Mouse (Mus musculus) lung, postnatal 0 days (tissue): ENCODE data around the gene Haus6. TPM values are rescaled to one million over a fixed set of nuclear protein-coding genes. Genes with fewer than 3 reads are reported as not detected.
"Not testable (repeated sequence)": the region's sequence is repeated elsewhere in the genome, so short reads cannot be mapped to it uniquely, and the experiment has no call there.

Experiments
- ATAC-seq: fragments of 200-750 bp; cut with Nextera tagmentation; 2 replicates; pipeline ENCODE4 v1.8.0; 2017; ENCODE audit warnings: moderate library complexity
- DNase-seq: peaks from one replicate; pipeline ENCODE4 v3.0.0-alpha.2; 2016; ENCODE audit warnings: low spot score
- H3K27ac ChIP-seq: fragments of 300-500 bp; sonication (generic); 2 replicates; pipeline ENCODE4 v1.5.1; 2014; ENCODE audit warnings: antibody characterized with exemption, mild to moderate bottlenecking, low read length, mixed read lengths
- H3K27me3 ChIP-seq: fragments of 300-500 bp; sonication (generic); replicated peaks from 2 replicates; pipeline ENCODE4 v1.6.1; 2014; ENCODE audit warnings: low read length, mixed read lengths; ENCODE audit not compliant: insufficient read depth
- H3K36me3 ChIP-seq: fragments of 300-500 bp; sonication (generic); 2 replicates; pipeline ENCODE4 v1.6.1; 2014; ENCODE audit warnings: low read length, mixed read lengths; ENCODE audit not compliant: insufficient read depth
- H3K4me1 ChIP-seq: fragments of 300-500 bp; sonication (generic); 2 replicates; pipeline ENCODE4 v1.6.1; 2014; ENCODE audit warnings: antibody characterized with exemption, low read depth, low read length, mixed read lengths; ENCODE audit not compliant: insufficient read depth
- H3K4me2 ChIP-seq: fragments of 300-500 bp; sonication (generic); replicated peaks from 2 replicates; pipeline ENCODE4 v1.6.1; 2014; ENCODE audit warnings: low read depth, mild to moderate bottlenecking, low read length, moderate library complexity, mixed read lengths
- H3K4me3 ChIP-seq: fragments of 300-500 bp; sonication (generic); 2 replicates; pipeline ENCODE4 v1.5.1; 2014; ENCODE audit warnings: low read depth, low read length
- H3K9ac ChIP-seq: fragments of 300-500 bp; sonication (generic); replicated peaks from 2 replicates; pipeline ENCODE4 v1.6.1; 2014; ENCODE audit warnings: low read depth, mild to moderate bottlenecking
- H3K9me3 ChIP-seq: fragments of 300-500 bp; sonication (generic); 2 replicates; pipeline ENCODE4 v1.6.1; 2016; ENCODE audit warnings: low read length, mixed read lengths
- CTCF ChIP-seq: IDR thresholded peaks from 2 replicates; pipeline ENCODE4 v1.5.1; 2016; ENCODE audit warnings: antibody characterized with exemption, mild to moderate bottlenecking
- EP300 ChIP-seq: IDR thresholded peaks from 2 replicates; pipeline ENCODE4 v1.6.1; 2016; ENCODE audit warnings: antibody characterized with exemption, mild to moderate bottlenecking, control low read depth
- WGBS: fragments of 180-500 bp; shearing (Covaris S2); extraction: QIAGEN DNeasy Blood & Tissue Kit; methylation state at CpG from one replicate; pipeline ENCODE4 v1.1.7; 2014; 5-methylcytosine and 5-hydroxymethylcytosine counted together
- polyA plus RNA-seq: library from polyadenylated mRNA; unstranded; fragments of >200 nt; fragmentation: Nextera tagmentation; extraction: Ambion mirVana; gene quantifications from 2 replicates; pipeline ENCODE4 v1.2.1, GENCODE M21; 2015

Haus6 gene
- polyA plus RNA-seq: 4.7 and 5.3 TPM in 2 replicates

DNA sequence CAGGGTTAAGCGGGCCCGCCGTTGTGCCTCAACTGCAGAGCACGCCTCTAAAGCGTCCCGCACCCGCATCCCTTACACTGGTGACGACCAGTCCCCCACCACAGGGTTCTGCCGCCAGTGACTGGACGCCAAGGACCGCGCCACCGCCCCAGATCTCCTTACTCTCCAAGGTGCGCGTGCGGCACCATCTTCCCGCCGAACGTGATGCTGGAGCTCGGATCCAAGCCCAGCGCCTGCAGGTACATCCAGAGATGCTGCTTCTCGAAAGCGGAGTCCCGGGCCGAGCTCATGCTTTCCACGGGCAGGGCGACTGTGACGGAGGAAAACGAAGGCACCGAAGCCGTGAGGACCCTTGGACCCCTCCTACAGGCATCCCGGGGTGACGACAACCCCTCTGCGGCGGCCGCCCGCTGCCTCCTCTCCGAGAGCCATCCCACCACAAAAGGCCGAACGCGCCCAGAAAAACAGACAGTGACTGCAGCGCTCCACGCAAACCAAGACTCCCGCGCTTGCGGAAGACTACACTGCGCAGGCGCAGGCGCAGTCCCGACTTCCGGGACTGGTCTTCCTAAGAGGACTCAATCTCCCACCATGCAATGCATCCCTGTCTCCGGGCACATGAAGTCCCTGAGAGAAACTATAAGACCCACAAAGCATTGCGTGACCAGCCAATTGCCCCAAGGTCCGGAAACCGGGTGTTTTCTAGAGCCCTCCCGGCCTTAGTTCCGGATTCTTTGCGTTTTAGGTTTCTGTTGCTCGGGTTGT, at the start of gene Haus6:
Gene Haus6, minus strand, starts transcription at position 532 of the 765 bp plus-strand sequence.
- peak within 1 kb of the TSS; percentile 79 for H3K4me3 ChIP-seq
- ATAC-seq: peak; percentile 100
- H3K4me1 ChIP-seq: no peaks in the 10 kb centered on the region
- H3K27me3 ChIP-seq: no peaks in the 10 kb centered on the region
- H3K4me2 ChIP-seq: peak within 1 kb of the TSS; percentile 96
- TF ChIP-seq EP300 (peak; percentile 86), CTCF (no peak)
- H3K9ac ChIP-seq: peak within 1 kb of the TSS; percentile 62
- H3K36me3 ChIP-seq: no peaks in the 10 kb centered on the region
- WGBS: under 1% methylated on average over 59 of the region's 59 CpGs
- H3K9me3 ChIP-seq: no peaks in the 10 kb centered on the region
- H3K27ac ChIP-seq: peak within 1 kb of the TSS; percentile 84
- peak; percentile 100 for DNase-seq

DNA sequence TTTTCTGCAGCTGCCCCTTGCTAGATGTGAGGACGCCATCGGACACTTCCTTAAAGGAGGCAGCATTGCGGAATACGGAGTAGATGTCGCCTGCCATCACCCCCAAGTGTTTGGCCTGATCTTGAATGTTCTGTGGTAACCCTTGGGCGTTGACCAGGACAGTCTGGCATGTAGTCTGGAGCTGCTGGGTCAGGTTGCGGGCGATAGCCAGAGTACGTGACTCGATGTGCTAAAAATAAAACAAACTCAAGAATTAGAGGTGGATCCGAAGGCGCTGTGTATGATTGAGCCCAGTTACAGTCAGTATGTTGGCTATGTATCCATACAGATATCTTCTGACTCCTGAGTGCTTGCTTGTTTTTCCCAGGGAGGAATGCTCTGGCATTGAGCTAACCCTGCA, 45.3 kb upstream of the Haus6 start:
- WGBS: 73% methylated on average over 12 of the region's 12 CpGs
- TF ChIP-seq CTCF (no peak), EP300 (no peak)
- Histone ChIP-seq H3K4me1 (no peaks in the 10 kb centered on the region), H3K4me3 (no peak overlapping the region), H3K9ac (no peak overlapping the region), H3K36me3 (peaks cover 30% of the 10 kb centered on the region), H3K27me3 (no peaks in the 10 kb centered on the region), H3K4me2 (no peak overlapping the region), H3K27ac (no peak overlapping the region), H3K9me3 (no peaks in the 10 kb centered on the region)
- DNase-seq: peak; percentile 79
- ATAC-seq: peak; percentile 84

DNA sequence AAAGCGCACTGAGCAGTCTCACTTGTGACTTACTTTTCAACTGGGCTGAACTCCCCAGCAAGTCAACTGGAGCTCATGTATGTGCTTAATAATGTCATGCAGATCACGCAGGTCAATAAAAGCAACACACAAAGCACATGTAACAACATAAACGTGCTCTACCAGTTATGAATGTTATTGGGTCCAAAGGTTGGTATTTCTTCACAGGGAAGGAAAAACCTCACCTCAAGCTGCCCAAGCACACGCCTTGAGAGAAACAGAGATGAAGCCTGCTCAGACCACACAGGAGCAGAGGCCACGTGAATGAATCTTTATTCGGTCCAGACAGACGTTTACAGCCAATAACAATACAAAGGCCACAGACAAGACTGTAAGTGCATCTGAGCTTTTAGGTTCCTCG, 44.6 kb upstream of the Haus6 start:
- H3K4me1 ChIP-seq, H3K4me3 ChIP-seq, ATAC-seq, H3K9me3 ChIP-seq, H3K27me3 ChIP-seq, H3K4me2 ChIP-seq, DNase-seq, H3K9ac ChIP-seq, H3K27ac ChIP-seq: not testable (repeated sequence)
- peaks cover 29% of the 10 kb centered on the region for H3K36me3 ChIP-seq
- 94% methylated on average over 8 of the region's 8 CpGs for WGBS

DNA sequence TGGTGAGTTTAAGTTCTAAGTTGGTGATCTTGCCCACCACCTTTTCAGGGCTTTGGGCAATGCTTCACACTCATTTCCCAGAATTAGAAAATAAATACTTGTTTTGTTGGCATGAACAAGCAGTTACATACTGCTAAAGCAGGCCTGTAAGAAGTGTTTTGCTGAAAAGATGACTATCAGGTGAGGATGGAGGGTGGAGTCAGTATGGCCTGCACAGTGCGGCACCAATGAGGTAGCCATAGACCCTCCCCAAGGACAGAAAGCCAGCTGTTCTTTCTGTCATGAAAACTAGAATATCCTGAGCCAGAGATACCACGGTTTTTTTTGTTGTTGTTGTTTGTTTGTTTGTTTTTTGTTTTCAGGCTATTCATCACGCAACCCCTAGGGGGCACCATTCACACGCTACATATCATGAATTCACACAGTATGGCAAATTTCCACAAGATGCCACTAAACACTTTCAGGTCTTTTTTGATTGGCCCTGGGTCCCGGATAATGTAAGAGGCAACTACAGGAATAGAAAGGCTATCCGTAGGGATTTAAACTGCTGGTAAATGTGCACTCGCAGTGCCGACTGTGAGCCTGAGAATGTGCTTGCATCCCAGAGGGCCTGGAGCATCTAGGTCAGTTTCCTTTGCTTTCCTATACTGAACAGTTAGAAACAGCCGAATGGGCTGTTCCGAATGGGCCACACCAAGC, 40.0 kb upstream of the Haus6 start:
- TF ChIP-seq CTCF (peak; percentile 75), EP300 (no peak)
- Histone ChIP-seq H3K36me3 (peaks cover 13% of the 10 kb centered on the region), H3K27me3 (no peaks in the 10 kb centered on the region), H3K4me1 (no peaks in the 10 kb centered on the region), H3K27ac (no peak overlapping the region), H3K9me3 (no peaks in the 10 kb centered on the region), H3K9ac (no peak overlapping the region), H3K4me3 (no peak overlapping the region), H3K4me2 (no peak overlapping the region)
- ATAC-seq (no peak), DNase-seq (peak; percentile 46)
- WGBS: 70% methylated on average over 10 of the region's 10 CpGs

DNA sequence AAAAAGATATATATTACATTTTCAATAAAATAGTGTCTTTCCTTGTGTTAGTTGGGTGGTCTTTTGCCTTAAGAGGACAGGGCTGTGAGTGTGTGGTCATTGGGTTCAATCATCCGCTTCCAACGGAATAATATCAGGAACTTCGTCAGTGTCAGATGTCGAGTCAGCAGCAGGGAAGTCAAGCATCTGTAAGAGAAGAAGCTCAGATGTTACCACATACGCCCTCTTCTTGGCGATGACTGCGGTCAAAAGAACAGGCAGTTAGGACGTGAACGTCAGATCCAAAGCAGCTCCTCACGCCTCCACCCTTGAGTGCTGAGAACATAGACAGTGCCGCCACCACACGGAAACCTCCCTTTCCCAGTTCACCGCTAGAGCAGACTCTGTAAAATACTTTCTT, 36.5 kb upstream of the Haus6 start:
- not testable (repeated sequence) for H3K4me1 ChIP-seq, H3K27ac ChIP-seq, H3K4me2 ChIP-seq, H3K9me3 ChIP-seq, H3K4me3 ChIP-seq, H3K36me3 ChIP-seq, H3K27me3 ChIP-seq, H3K9ac ChIP-seq, ATAC-seq, DNase-seq
- 65% methylated on average over 9 of the region's 13 CpGs for WGBS

DNA sequence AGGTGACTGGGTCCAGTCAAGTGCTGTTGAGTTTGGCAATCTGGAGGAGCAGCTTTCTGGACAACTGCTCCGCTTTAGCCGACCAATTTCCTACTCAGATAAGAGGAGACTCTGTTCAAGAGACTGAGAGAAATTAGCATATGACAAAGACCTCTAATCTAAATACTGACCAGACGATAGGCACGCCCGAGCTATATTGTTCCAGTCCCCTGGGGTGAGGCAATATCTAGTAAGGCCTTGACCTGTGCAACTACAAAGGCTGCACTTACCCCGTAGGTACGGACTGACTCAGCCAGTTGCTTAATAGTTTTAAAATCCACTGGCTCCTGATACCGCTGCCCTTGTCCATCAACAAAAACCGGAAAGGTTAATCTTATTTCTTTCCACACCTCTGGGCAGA, 25.7 kb upstream of the Haus6 start:
- DNase-seq, H3K4me2 ChIP-seq, H3K27ac ChIP-seq, H3K9ac ChIP-seq, H3K36me3 ChIP-seq, H3K4me1 ChIP-seq, ATAC-seq, H3K9me3 ChIP-seq, H3K27me3 ChIP-seq, H3K4me3 ChIP-seq: not testable (repeated sequence)
- 88% methylated on average over 9 of the region's 9 CpGs for WGBS

DNA sequence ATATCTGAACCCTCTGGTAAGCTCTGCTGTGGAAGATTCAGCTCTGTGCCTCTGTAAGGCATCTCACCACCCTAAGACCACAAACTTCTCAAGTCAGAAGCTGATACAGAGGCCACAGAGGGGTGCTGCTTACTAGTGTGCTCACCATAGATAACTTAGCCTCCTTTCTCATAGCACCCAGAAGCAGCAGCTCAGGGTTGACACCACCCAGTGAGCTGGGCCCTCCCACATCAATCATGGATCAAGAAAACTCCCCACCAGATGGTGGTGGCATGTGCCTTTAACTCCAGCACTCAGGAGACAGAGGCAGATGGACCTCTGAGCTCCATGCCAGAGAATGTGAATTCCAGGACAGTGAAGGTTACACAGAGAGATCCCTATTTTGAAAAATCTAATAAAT, 23.0 kb upstream of the Haus6 start:
- not testable (repeated sequence) for ATAC-seq, H3K36me3 ChIP-seq, H3K9me3 ChIP-seq, DNase-seq, H3K27ac ChIP-seq, H3K4me2 ChIP-seq, H3K9ac ChIP-seq, H3K4me3 ChIP-seq, H3K4me1 ChIP-seq, H3K27me3 ChIP-seq

DNA sequence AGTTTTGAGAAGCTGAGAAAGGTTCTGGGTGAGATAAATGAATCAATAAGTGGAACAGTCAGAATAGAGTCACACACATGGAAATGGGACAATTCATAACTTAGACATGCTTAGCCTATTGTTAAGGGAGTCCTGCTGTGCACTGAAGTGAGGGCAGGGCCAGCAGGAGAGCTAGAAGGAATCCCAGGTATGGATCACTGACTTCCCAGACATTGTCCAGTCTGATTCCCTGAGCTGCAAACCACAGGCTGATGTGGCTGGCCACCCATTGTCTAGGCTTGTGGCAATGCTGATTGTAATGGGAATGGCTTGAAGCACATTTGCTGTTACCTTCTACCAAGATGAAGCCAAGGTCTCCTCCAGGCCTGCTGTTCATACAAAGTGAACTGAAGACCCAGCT, 22.5 kb upstream of the Haus6 start:
- not testable (repeated sequence) for H3K4me1 ChIP-seq, H3K27ac ChIP-seq, H3K4me2 ChIP-seq, ATAC-seq, H3K9me3 ChIP-seq, H3K9ac ChIP-seq, H3K36me3 ChIP-seq, DNase-seq, H3K4me3 ChIP-seq, H3K27me3 ChIP-seq

DNA sequence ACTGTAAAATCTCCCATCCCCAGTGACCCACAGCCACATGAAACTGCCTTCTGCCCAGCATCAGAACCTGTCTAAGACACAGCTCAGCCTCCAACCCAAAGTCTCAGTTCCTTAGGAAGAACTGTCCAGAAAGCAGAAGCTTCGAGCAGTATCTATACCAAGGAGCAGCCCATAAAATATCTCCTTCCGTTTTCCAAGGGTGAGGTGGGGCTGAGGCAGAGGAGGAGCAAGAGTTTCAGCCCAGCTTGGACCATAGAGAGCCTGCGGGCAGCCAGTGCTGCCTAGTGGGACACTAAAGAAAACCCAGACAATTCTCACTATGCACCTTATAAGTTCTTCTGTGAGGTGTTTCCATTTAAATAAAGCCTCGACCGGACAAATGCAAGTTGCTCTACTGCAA, 20.7 kb upstream of the Haus6 start:
- peak; percentile 55 for ATAC-seq
- 74% methylated on average over 4 of the region's 5 CpGs for WGBS
- not testable (repeated sequence) for H3K4me1 ChIP-seq, H3K4me3 ChIP-seq, H3K27ac ChIP-seq, H3K4me2 ChIP-seq, DNase-seq, H3K9ac ChIP-seq, H3K36me3 ChIP-seq, H3K27me3 ChIP-seq, H3K9me3 ChIP-seq
